Mouse (Mus musculus) urinary bladder, postnatal 36 days (tissue): ENCODE measurements around the gene Itgb6.
A peak's percentile ranks its signal among the peaks of the same experiment; 100 is the strongest.

ENCODE experiments used
- DNase-seq, 2 experiments: peaks; one replicate each; pipeline ENCODE4 v3.0.0; 2022; ENCODE audit warnings: low spot score in 2 of 2, mixed read lengths in 1 of 2

The Itgb6 gene

GRCm38 (mm10) chr2:60722514-60722913 is at the start of gene Itgb6:
TSS of gene Itgb6 (minus strand) at chr2:60722643.
- DNase-seq: no peak

GRCm38 (mm10) chr2:60766420-60766819 is 44.0 kb upstream of the Itgb6 start:
- DNase-seq: no peak

- DNase-seq: no peak
Observed at GRCm38 (mm10) chr2:60756218-60756617, 33.8 kb upstream of the Itgb6 start.

- no peak for DNase-seq
Observed at GRCm38 (mm10) chr2:60755101-60755500, 32.7 kb upstream of the Itgb6 start.

- DNase-seq: no peak
Observed at GRCm38 (mm10) chr2:60751274-60751673, 28.8 kb upstream of the Itgb6 start.

DNA sequence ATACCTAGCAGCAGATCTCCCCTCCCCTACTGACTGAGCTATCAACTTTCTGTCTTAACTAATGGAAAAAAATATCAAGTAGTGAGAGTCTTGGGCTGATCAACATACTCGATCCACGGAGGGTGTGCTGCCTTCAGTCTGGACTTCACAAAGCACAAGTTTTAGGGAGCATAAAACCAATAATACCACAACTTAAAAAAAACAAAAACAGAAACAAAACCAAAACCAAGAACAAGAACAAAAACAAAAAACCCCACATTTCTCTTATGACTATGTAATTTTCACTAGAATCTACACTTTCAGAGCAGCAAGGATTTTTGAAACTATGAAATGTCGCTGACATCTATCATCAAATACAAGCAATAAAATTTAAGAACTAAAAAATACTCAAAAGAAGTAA is 28.1 kb upstream of the Itgb6 start:
- DNase-seq: no peak

DNA sequence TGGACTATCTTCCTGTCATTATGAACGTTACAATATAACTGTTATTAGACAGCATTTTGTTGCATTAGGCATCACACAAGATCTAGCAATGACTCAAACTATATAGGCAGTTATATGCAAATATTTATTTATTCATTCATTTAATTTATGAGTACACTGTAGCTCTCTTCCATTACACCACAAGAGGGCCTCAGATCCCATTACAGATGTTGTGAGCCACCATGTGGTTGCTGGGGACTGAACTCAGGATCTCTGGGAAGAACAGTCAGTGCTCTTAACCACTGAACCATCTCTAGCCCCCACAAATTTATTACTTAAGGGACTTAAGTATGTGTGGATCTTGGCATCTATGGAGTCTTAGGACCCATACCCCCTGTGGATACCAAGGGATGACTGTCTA is 26.1 kb upstream of the Itgb6 start:
- DNase-seq: no peak

GRCm38 (mm10) chr2:60747590-60747989 is 25.1 kb upstream of the Itgb6 start:
- DNase-seq: peak; percentile 7 to 31

GRCm38 (mm10) chr2:60744674-60745073 is 22.2 kb upstream of the Itgb6 start:
- no peak for DNase-seq

- no peak for DNase-seq
Observed at GRCm38 (mm10) chr2:60739389-60740137, 17.1 kb upstream of the Itgb6 start.

- no peak for DNase-seq
Observed at GRCm38 (mm10) chr2:60730929-60731328, 8.5 kb upstream of the Itgb6 start.

DNA sequence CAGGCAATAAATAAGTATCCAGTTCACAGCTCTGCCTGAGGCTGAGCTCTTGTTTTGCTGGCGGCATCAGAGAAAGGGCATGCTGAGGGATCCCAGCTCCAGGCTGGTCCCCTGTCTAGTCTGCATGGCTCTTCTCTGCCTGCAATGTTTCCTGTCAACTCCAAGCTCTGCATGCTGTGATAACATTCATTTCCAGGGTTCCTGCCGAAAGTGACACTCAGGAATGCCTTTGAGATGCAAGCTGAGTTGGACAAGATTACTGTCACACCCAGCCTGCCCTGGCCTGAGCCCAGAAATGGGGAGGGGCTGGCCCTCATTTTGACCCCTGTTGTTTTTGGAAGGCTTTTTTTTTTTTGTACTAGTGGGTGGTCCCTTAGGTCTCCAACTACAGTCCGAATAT is 7.6 kb upstream of the Itgb6 start:
- no peak for DNase-seq

DNA sequence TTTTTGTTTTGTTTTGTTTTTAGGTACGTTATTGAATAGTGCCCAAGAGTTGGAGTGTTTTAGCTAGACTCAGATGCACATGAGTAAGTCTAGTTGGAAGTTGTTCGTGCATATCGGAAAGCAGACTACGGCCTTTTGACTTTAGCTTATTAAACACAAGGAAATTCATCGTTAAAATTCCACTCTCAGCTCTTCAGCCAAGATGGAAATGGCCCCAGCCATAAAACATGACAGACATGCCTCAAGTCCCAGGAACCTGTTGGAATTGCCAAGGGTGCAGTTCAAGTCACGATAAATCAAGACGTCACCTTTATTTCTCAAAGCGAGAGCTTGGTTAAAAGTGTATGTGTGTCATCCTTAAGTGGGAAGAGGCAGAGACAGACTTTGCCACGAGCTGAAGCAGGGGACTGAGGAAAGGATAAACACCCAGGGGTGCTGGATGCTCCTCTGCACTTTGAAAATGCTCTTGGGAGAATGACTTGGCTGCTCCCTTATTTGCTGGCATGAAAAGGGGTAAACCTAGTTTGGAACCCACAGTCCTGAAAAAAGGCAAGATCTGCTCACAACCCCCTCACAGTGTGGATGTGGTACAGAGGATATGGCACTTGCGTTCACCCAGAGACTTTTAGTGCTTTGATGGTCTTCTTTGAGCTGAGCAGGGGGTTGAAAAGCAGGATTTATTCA is 6.6 kb upstream of the Itgb6 start:
- DNase-seq: no peak

DNA sequence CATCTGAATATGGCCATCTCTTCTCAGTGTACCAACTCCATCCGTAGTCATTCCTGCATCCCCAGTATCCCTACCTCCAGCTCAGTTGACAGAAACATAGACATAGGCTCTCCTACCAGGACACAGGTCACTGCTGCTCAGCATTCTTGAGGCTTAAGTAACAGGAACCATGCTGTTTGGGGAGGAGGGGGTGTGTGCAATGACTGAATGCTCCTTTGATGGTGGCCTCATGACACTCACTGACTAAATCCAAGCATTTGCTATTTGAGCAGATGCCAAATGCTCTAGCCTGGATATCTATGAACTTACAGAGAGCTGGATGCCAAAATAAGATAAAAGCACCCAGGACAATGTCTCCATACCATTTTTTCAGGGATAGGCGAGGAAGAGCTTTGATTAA is 2.2 kb upstream of the Itgb6 start:
- no peak for DNase-seq

GRCm38 (mm10) chr2:60722967-60723366 is 524 bp upstream of the Itgb6 start:
- DNase-seq: no peak

DNA sequence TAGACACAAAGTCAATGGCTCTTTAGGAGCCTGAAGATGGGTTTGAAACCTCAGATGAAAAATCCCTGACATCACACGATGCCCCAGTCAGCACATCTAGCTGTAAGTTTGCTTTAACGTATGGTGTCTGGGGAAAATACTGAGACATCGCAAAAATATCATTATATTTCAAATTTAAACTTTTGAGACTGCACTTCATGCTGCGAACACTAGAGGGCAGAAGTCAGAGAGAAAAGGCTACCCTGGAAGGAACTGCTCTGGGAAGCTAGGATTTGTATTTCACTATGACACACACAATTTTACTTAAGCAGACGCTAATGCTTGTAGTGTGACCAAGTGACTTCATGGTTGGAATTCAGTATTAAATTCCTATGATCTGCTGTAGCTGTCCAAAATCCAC is 1.5 kb downstream of the Itgb6 start:
- DNase-seq: no peak

DNA sequence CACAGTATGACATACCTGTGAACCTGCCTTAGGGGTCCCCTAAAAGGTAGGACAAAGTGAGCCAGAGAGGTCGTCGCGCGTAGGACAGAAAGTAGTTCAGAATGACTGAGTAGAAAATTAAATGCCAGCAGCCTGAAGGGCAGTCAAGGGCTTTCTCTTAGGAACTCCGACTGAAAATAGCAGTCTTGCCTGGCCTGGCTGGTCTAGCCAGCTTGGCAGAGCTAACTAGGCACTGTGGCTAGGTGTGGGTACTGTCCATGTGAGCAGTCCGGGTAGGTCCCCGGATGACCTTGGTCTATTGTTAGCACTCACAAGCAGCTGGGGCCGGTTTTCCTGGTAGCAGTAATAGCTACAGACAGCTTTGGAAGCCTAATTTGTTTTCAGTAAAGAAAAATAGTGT is 2.2 kb downstream of the Itgb6 start:
- peak in 1 of 2 experiments; percentile 43 for DNase-seq

DNA sequence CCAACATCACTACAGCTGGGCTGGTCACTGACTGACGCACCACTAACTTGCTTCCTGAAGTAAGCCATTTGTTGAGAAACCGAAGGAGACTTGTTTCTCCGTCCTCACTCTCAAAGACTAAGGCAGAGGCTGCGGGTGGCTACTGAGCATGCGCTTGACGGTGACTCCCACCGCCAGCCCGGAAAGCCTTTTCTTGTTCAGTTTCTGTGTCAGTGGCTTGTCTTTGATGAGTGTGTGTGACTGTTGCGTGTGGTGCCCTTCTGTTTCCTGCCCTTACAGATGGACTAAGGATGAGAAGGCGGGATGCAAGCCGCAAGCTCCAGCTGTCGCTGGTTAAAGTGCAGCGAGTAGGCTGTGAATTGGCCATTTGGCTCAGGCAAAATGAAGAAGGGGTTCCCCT is 5.1 kb downstream of the Itgb6 start:
- DNase-seq: no peak

GRCm38 (mm10) chr2:60716549-60716948 is 5.9 kb downstream of the Itgb6 start:
- no peak for DNase-seq

DNA sequence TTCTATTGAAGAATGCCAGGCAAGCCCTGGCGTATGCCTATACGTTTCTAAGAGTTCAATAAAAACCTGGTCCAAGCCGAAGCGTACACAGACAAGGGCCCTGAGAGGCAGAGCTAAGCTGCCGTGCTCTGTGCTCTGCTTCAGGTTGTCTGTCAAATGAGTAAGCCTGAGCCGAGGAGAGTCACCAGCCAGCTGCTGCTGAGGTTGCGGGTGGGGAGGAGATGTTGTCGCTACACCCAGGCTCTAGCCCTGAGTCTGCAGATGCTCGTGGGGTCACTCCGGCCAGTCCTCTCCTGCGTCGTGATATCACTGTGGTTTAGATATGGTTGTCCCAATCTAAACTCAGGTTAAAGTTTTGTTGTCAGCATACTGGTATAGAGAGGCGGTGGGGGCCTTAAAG is 6.7 kb downstream of the Itgb6 start:
- DNase-seq: no peak

- no peak for DNase-seq
Observed at GRCm38 (mm10) chr2:60714971-60715502, 7.4 kb downstream of the Itgb6 start.

GRCm38 (mm10) chr2:60714475-60714874 is 8.0 kb downstream of the Itgb6 start:
- no peak for DNase-seq

DNA sequence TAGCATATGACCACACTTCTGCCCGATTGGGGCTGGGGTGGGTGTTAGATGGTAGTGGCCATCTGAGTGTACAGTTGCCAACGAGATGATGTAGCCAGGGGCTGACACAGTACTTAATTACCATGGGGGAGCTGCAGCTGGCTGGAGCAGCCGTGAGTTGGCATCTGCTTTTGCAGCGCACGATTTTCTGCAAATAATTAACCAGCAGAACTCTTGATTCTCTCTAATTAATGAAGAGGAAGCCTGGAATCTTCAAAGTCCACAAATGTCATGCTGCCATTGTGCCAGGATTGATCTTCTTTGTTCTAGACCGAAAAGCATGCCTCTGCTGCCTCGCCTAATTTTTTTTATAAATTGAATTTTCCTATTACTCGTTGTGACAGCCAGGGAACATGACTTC is 8.6 kb downstream of the Itgb6 start:
- DNase-seq: no peak
